8 mouse cellular contexts compared by ENCODE assay signal in genomic region chr9:108189787-108190679, GRCm38 (mm10). TPM values are rescaled to one million over a fixed set of nuclear protein-coding genes. Genes with fewer than 3 reads are reported as not detected.
A peak's percentile ranks its signal among the peaks of the same experiment; 100 is the strongest.
DNase-seq lines count a peak whose midpoint lies in the region; ATAC-seq and TF ChIP-seq lines count a peak whose summit lies in the region.

Bsn (minus strand) TSS chr9:108190384.

- H3K4me2 ChIP-seq in heart, embryonic 11.5 days, result peak within 1 kb of the TSS; percentile 84
- H3K4me2 ChIP-seq in liver, embryonic 11.5 days, result peak within 1 kb of the TSS; percentile 97
- peak within 1 kb of the TSS; percentile 90 for H3K4me2 ChIP-seq in stomach, embryonic 16.5 days (ENCODE audit: low read depth, low read length)

- no peak for TF ChIP-seq CTCF in spleen, adult 2 months (IDR thresholded peaks at IDR 0.05; ENCODE audit: extremely low read depth, insufficient read depth, insufficient read length, insufficient replicate concordance)

- no peak; the same call in 1 of the 2 replicates for ATAC-seq in heart, embryonic 11.5 days (replicated peaks; ENCODE audit: insufficient number of reproducible peaks, low FRiP score, low TSS enrichment)
- 0 out of 2 replicates have a peak, but pooled peaks have one; percentile 29 for ATAC-seq in liver, embryonic 11.5 days (replicated peaks; ENCODE audit: low FRiP score)
- peak; percentile 62; the same call in 1 of the 2 replicates for ATAC-seq in stomach, embryonic 16.5 days (ENCODE audit: insufficient read depth, low FRiP score)

- H3K27me3 ChIP-seq in spleen, adult 2 months (ENCODE audit: control insufficient read depth, insufficient read depth, low read length), result peaks cover 8% of the 10 kb centered on the region
- H3K27me3 ChIP-seq in heart, embryonic 11.5 days (ENCODE audit: control insufficient read depth, insufficient read depth, low read length), result peaks cover 41% of the 10 kb centered on the region
- peaks cover 45% of the 10 kb centered on the region for H3K27me3 ChIP-seq in liver, embryonic 11.5 days (replicated peaks; ENCODE audit: control insufficient read depth, insufficient read depth, low read length)
- peaks cover 12% of the 10 kb centered on the region for H3K27me3 ChIP-seq in stomach, embryonic 16.5 days (ENCODE audit: control insufficient read depth, insufficient read depth, low read length)

- no peaks in the 10 kb centered on the region for H3K9me3 ChIP-seq in heart, embryonic 11.5 days (replicated peaks; ENCODE audit: control insufficient read depth, low read length)
- H3K9me3 ChIP-seq in liver, embryonic 11.5 days (ENCODE audit: control insufficient read depth, low read length), result no peaks in the 10 kb centered on the region
- H3K9me3 ChIP-seq in stomach, embryonic 16.5 days (replicated peaks; ENCODE audit: control insufficient read depth, low read length), result no peaks in the 10 kb centered on the region

- no peak for TF ChIP-seq POLR2A in spleen, adult 2 months (IDR thresholded peaks at IDR 0.05; ENCODE audit: low read depth, low read length)

- 4% methylated on average over 84 of the region's 91 CpGs for WGBS in spleen, adult 2 months
- 2% methylated on average over 84 of the region's 91 CpGs for WGBS in heart, embryonic 11.5 days (ENCODE audit: insufficient replicate concordance)
- 3% methylated on average over 83 of the region's 91 CpGs for WGBS in liver, embryonic 11.5 days
- 2% methylated on average over 67 of the region's 91 CpGs for WGBS in stomach, embryonic 16.5 days

- H3K4me3 ChIP-seq in spleen, adult 2 months (ENCODE audit: extremely low read depth, insufficient read depth, insufficient read length), result peak within 1 kb of the TSS; percentile 52; the same call in 1 of the 2 replicates
- peak within 1 kb of the TSS; percentile 52 for H3K4me3 ChIP-seq in heart, embryonic 11.5 days (ENCODE audit: low read depth, low read length)
- peak within 1 kb of the TSS; percentile 63 for H3K4me3 ChIP-seq in liver, embryonic 11.5 days (ENCODE audit: low read depth, low read length)
- peak within 1 kb of the TSS; percentile 58 for H3K4me3 ChIP-seq in stomach, embryonic 16.5 days (replicated peaks; ENCODE audit: low read length)

- no peak within 1 kb of the TSS for H3K9ac ChIP-seq in heart, embryonic 11.5 days (ENCODE audit: low read depth, low read length)
- H3K9ac ChIP-seq in liver, embryonic 11.5 days (ENCODE audit: low read depth, low read length), result no peak within 1 kb of the TSS
- peak within 1 kb of the TSS; percentile 47 for H3K9ac ChIP-seq in stomach, embryonic 16.5 days (ENCODE audit: low read length)

- H3K4me1 ChIP-seq in spleen, adult 2 months (ENCODE audit: control insufficient read depth, insufficient read depth, insufficient read length), result no peaks in the 10 kb centered on the region; the same call in none of the 2 replicates
- H3K4me1 ChIP-seq in heart, embryonic 11.5 days (ENCODE audit: control insufficient read depth, insufficient read depth, low read length), result no peaks in the 10 kb centered on the region
- H3K4me1 ChIP-seq in liver, embryonic 11.5 days (replicated peaks; ENCODE audit: control insufficient read depth, insufficient read depth, low read length), result 0 out of 2 replicates have a peak, but pooled peaks cover 3% of the 10 kb centered on the region
- 0 out of 2 replicates have a peak, but pooled peaks cover 3% of the 10 kb centered on the region for H3K4me1 ChIP-seq in stomach, embryonic 16.5 days (ENCODE audit: control insufficient read depth, insufficient read depth, low read length)

- peak in 1 of 2 experiments; percentile 31 for DNase-seq in spleen, adult 2 months (ENCODE audit: low read depth in 1 of 2, low spot score in 2 of 2)
- DNase-seq in spleen, adult 12 weeks (ENCODE audit: low spot score), result no peak
- peak; percentile 82 for DNase-seq in embryo, embryonic 9.5 days (ENCODE audit: extremely low spot score)
- peak; percentile 86 for DNase-seq in kidney, postnatal 10 days
- DNase-seq in liver, embryonic 11.5 days (ENCODE audit: low spot score), result peak; percentile 70
- peak; percentile 34 to 43 for DNase-seq in natural killer cell, adult 2 months (ENCODE audit: low spot score in 2 of 2)

- H3K36me3 ChIP-seq in spleen, adult 2 months (ENCODE audit: control insufficient read depth, insufficient read depth, low read length), result no peaks in the 10 kb centered on the region
- H3K36me3 ChIP-seq in heart, embryonic 11.5 days (ENCODE audit: control insufficient read depth, insufficient read depth, low read length), result no peaks in the 10 kb centered on the region
- H3K36me3 ChIP-seq in liver, embryonic 11.5 days (ENCODE audit: control insufficient read depth, insufficient read depth, low read length), result no peaks in the 10 kb centered on the region
- H3K36me3 ChIP-seq in stomach, embryonic 16.5 days (ENCODE audit: control insufficient read depth, insufficient read depth, low read length), result no peaks in the 10 kb centered on the region

- no peak within 1 kb of the TSS for H3K27ac ChIP-seq in spleen, adult 2 months (ENCODE audit: insufficient read depth, low read length)
- no peak within 1 kb of the TSS for H3K27ac ChIP-seq in heart, embryonic 11.5 days (ENCODE audit: low read depth, low read length)
- H3K27ac ChIP-seq in liver, embryonic 11.5 days (ENCODE audit: low read depth, low read length), result no peak within 1 kb of the TSS
- H3K27ac ChIP-seq in stomach, embryonic 16.5 days (ENCODE audit: low read length), result no peak within 1 kb of the TSS

RNA-seq across cellular contexts. Expression of gene Bsn, which starts in this region (rescaled TPM):
- 0.57 and 0.67 TPM in 2 replicates for polyA plus RNA-seq in spleen, adult 2 months (2012; rRNA removed)
- polyA plus RNA-seq in heart, embryonic 11.5 days (2014; fragmentation: Nextera tagmentation; extraction: Ambion mirVana), result 0.58 and 0.77 TPM in 2 replicates
- 5.2 and 5.7 TPM in 2 replicates for polyA plus RNA-seq in liver, embryonic 11.5 days (2014; fragmentation: Nextera tagmentation; extraction: Ambion mirVana)
- 2.9 and 3.2 TPM in 2 replicates for polyA plus RNA-seq in stomach, embryonic 16.5 days (2015; fragmentation: Nextera tagmentation; extraction: Ambion mirVana)
